Mouse (Mus musculus) erythroblast, embryonic 14.5 days (primary cell): ENCODE data around the gene Gstz1.

Experiments
- GATA1 ChIP-seq: IDR thresholded peaks from 2 replicates; pipeline ENCODE4 v1.6.1; 2012; ENCODE audit warnings: low read length, inconsistent platforms, mixed read lengths
- TAL1 ChIP-seq: IDR thresholded peaks from 3 replicates; pipeline ENCODE4 v1.6.1; 2012; ENCODE audit warnings: low read length, inconsistent platforms, mixed read lengths

GRCm38 (mm10) chr12:87138342-87138701 is 8.6 kb upstream of the Gstz1 start:
- TF ChIP-seq GATA1 (no peak), TAL1 (no peak)
